Mouse (Mus musculus): ENCODE results near the gene Gm49322. TPM values are rescaled to one million over a fixed set of nuclear protein-coding genes. Genes with fewer than 3 reads are reported as not detected.

The Gm49322 gene
- polyA plus RNA-seq, 1 experiment from 2014 or later, result 1.1 TPM

GRCm38 (mm10) chr10:80619465-80620244 is 13.8 kb downstream of the Gm49322 start:
- no peak overlapping the region for H3K4me2 ChIP-seq (ENCODE audit: low read length)
- 29% methylated on average over 8 of the region's 8 CpGs for WGBS
- no peaks in the 10 kb centered on the region for H3K9me3 ChIP-seq (replicated peaks; ENCODE audit: control insufficient read depth, low read length)
- DNase-seq (ENCODE audit: low spot score) (no peak), ATAC-seq (no peak)
- no peaks in the 10 kb centered on the region for H3K27me3 ChIP-seq (replicated peaks; ENCODE audit: control insufficient read depth, insufficient read depth, low read length)
- peaks cover 14% of the 10 kb centered on the region for H3K4me1 ChIP-seq (ENCODE audit: control insufficient read depth, insufficient read depth, low read length)
- no peak overlapping the region for H3K9ac ChIP-seq (ENCODE audit: low read length)
- no peak overlapping the region for H3K27ac ChIP-seq (ENCODE audit: low read depth, low read length)
- no peak overlapping the region for H3K4me3 ChIP-seq (ENCODE audit: low read depth, low read length)
- peaks cover 17% of the 10 kb centered on the region for H3K36me3 ChIP-seq (ENCODE audit: control insufficient read depth, insufficient read depth, low read length)

DNA sequence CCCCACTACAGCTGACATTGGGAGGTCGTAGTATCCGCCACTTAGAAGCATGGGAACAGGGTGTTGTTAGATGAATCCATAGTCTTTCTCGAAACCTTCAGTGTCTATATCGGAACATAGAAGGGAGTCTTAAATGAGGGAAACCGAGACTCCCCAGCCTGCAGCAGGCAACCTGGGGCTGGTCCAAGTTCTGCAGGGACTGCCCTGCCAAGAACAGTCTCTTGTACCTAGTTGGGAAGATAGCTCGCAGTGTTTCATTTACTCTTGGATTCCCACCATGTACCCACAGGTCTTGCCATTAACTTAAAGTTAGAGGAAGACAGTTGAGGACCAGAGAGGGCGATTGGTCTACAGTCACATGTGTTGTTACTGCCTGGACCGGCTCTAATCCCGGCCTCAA is 14.5 kb downstream of the Gm49322 start:
- H3K4me1 ChIP-seq (ENCODE audit: control insufficient read depth, insufficient read depth, low read length), result peaks cover 14% of the 10 kb centered on the region
- H3K9me3 ChIP-seq (replicated peaks; ENCODE audit: control insufficient read depth, low read length), result no peaks in the 10 kb centered on the region
- no peak for ATAC-seq
- H3K4me2 ChIP-seq (ENCODE audit: low read length), result no peak overlapping the region
- no peak overlapping the region for H3K27ac ChIP-seq (ENCODE audit: low read depth, low read length)
- no peak for DNase-seq (ENCODE audit: low spot score)
- WGBS, result 86% methylated on average over 9 of the region's 9 CpGs
- peaks cover 9% of the 10 kb centered on the region for H3K36me3 ChIP-seq (ENCODE audit: control insufficient read depth, insufficient read depth, low read length)
- no peak overlapping the region for H3K4me3 ChIP-seq (ENCODE audit: low read depth, low read length)
- no peaks in the 10 kb centered on the region for H3K27me3 ChIP-seq (replicated peaks; ENCODE audit: control insufficient read depth, insufficient read depth, low read length)
- no peak overlapping the region for H3K9ac ChIP-seq (ENCODE audit: low read length)

DNA sequence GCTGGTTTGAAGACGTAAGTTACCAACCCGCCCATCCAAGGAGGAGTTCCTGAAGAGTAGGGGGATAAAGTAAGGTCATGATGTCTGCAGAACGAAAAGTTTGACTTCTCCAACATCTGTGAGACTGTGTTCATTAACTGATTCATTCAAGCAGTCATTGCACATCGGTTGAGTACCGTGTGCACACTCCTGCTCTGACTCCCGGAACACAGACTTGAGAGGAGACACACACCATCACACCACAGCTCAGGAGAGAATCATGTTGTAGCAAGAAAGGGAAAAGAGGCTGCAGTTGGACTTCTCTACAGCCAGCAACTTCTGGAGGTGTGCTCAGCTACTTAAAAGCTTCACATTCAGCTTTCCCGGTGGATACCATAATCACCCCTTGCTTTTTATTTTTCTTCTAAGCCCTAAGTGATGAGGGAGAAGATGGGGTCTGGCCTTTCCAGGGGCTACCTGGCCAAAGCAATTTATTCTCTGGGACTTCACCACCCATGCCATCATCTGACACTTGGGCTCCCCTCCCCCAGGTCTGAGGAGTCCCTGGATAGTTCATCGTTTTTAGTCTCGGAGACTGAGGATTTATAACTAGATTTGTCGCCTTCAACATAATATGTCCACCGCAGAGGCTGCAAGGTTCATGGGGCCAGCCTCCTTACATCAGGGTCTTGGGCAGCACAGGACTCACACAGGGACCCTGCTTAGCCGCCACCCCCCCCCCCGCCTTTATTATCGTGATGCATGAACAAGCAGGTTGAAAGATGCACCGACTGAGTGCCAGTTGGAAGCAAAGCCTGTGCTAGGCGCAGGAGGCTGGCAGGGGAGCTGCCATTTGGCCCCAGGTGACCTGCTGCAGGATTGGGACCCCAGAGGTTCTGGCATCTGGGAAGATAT is 15.2 kb downstream of the Gm49322 start:
- Histone ChIP-seq H3K27ac (ENCODE audit: low read depth, low read length) (peak overlapping the region; percentile 96), H3K9me3 (replicated peaks; ENCODE audit: control insufficient read depth, low read length) (no peaks in the 10 kb centered on the region), H3K4me3 (ENCODE audit: low read depth, low read length) (peak overlapping the region; percentile 90), H3K27me3 (replicated peaks; ENCODE audit: control insufficient read depth, insufficient read depth, low read length) (no peaks in the 10 kb centered on the region), H3K36me3 (ENCODE audit: control insufficient read depth, insufficient read depth, low read length) (peaks cover 7% of the 10 kb centered on the region; the same call in 1 of the 2 replicates), H3K9ac (ENCODE audit: low read length) (peak overlapping the region; percentile 60), H3K4me1 (ENCODE audit: control insufficient read depth, insufficient read depth, low read length) (peaks cover 14% of the 10 kb centered on the region), H3K4me2 (ENCODE audit: low read length) (peak overlapping the region; percentile 99)
- DNase-seq (ENCODE audit: low spot score) (peak; percentile 11), ATAC-seq (no peak)
- WGBS, result 57% methylated on average over 16 of the region's 16 CpGs

- Histone ChIP-seq H3K9me3 (replicated peaks; ENCODE audit: control insufficient read depth, low read length) (no peaks in the 10 kb centered on the region), H3K27ac (ENCODE audit: low read depth, low read length) (peak overlapping the region; percentile 96), H3K4me2 (ENCODE audit: low read length) (peak overlapping the region; percentile 99), H3K4me3 (ENCODE audit: low read depth, low read length) (peak overlapping the region; percentile 90), H3K9ac (ENCODE audit: low read length) (peak overlapping the region; percentile 60), H3K4me1 (ENCODE audit: control insufficient read depth, insufficient read depth, low read length) (peaks cover 14% of the 10 kb centered on the region), H3K27me3 (replicated peaks; ENCODE audit: control insufficient read depth, insufficient read depth, low read length) (no peaks in the 10 kb centered on the region), H3K36me3 (ENCODE audit: control insufficient read depth, insufficient read depth, low read length) (0 out of 2 replicates have a peak, but pooled peaks cover 4% of the 10 kb centered on the region)
- ATAC-seq, result no peak
- DNase-seq (ENCODE audit: low spot score), result no peak
- WGBS, result 4% methylated on average over 9 of the region's 9 CpGs
These were observed 15.8 kb downstream of the Gm49322 start for GRCm38 (mm10) chr10:80621690-80621939.

GRCm38 (mm10) chr10:80621940-80622660 is 16.3 kb downstream of the Gm49322 start:
- Histone ChIP-seq H3K9ac (ENCODE audit: low read length) (peak overlapping the region; percentile 60), H3K36me3 (ENCODE audit: control insufficient read depth, insufficient read depth, low read length) (0 out of 2 replicates have a peak, but pooled peaks cover 4% of the 10 kb centered on the region), H3K9me3 (replicated peaks; ENCODE audit: control insufficient read depth, low read length) (no peaks in the 10 kb centered on the region), H3K4me3 (ENCODE audit: low read depth, low read length) (peak overlapping the region; percentile 90), H3K27me3 (replicated peaks; ENCODE audit: control insufficient read depth, insufficient read depth, low read length) (no peaks in the 10 kb centered on the region), H3K4me2 (ENCODE audit: low read length) (peak overlapping the region; percentile 99), H3K4me1 (ENCODE audit: control insufficient read depth, insufficient read depth, low read length) (peaks cover 14% of the 10 kb centered on the region), H3K27ac (ENCODE audit: low read depth, low read length) (peak overlapping the region; percentile 96)
- DNase-seq (ENCODE audit: low spot score) (peak; percentile 100), ATAC-seq (peak; percentile 97)
- under 1% methylated on average over 64 of the region's 64 CpGs for WGBS

DNA sequence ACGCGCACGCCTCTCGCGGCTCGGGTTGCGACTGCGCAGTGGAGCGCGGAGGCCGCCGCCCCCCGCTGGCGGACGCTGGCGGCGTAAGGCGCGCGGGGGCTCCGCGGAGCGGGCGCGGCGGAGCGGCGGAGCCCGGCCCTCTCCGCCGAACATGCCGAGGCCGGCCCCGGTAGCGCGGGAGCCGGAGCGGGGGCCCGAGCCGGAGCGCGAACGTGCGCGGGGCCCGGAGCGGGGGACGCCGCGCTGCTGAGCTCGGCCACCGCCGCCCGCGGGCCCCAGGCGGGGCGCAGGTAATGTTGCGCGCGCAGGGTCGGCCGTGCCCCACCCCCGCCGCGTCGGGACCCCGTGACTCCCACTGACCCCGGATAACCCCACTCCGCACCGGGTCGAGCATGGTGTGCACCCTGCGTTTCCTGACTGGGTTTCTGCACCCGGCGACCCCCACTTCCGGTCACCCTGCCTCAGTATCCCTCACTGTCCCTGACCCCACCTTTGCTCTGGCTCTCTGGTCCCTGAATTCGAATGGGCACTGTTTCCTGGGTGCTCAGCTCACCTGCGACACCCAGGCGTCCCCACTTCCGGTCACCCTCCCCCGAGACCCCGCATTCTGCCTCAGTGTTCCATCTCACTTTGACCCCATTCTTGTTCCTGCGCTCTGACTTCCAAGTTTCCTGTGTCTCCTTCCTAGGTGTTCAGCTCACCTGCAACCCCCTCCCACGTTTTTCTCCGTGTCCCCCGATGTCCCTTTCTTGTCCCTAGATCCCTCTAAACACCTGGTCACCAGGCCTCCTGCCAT is 17.0 kb downstream of the Gm49322 start, which contains the start of gene Csnk1g2:
TSS of gene Csnk1g2 (plus strand) at position 178 of the 796 bp plus-strand sequence.
- Histone ChIP-seq H3K27ac (ENCODE audit: low read depth, low read length) (peak within 1 kb of the TSS; percentile 96), H3K4me3 (ENCODE audit: low read depth, low read length) (peak within 1 kb of the TSS; percentile 90), H3K9me3 (replicated peaks; ENCODE audit: control insufficient read depth, low read length) (no peaks in the 10 kb centered on the region), H3K4me2 (ENCODE audit: low read length) (peak within 1 kb of the TSS; percentile 99), H3K27me3 (replicated peaks; ENCODE audit: control insufficient read depth, insufficient read depth, low read length) (no peaks in the 10 kb centered on the region), H3K4me1 (ENCODE audit: control insufficient read depth, insufficient read depth, low read length) (peaks cover 14% of the 10 kb centered on the region), H3K9ac (ENCODE audit: low read length) (peak within 1 kb of the TSS; percentile 93), H3K36me3 (ENCODE audit: control insufficient read depth, insufficient read depth, low read length) (0 out of 2 replicates have a peak, but pooled peaks cover 4% of the 10 kb centered on the region)
- ATAC-seq (no peak), DNase-seq (ENCODE audit: low spot score) (no peak)
- under 1% methylated on average over 62 of the region's 85 CpGs for WGBS

DNA sequence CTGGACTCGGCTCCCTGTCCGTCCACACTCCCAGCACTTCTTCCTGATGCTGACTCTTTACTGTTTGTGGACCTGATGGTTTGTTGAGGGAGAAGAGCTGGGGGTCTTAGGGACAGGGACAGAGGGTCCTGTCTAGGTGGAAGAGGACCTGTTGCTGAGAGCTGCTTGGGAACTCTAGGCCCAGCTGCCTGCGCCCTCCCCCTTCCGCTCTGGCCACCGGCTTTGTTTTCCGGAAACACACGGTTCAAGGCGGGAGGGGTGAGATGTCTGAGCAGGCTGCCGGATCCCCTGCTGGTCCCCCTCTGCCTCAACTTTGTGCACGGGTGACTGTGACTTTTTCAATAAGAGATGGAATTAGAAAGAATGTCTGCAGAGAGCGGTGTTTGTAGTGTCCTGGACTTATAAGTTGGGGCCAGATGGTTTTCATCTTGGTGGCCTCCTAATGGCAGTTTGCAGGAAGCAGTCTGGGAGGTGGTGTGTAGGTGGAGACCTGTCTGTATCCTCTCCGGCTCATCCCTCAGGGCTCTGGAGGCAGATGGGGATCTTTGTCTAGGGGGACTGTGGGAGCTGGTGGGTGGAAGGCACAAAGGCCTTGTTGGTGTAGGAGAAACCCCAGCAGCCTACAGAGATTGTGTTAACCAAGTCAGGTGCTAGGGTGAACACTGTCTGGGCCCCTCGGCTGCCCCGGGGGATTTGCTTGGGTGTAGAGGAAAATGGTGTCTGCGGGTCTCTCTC is 17.8 kb downstream of the Gm49322 start:
- H3K4me1 ChIP-seq (ENCODE audit: control insufficient read depth, insufficient read depth, low read length), result peaks cover 14% of the 10 kb centered on the region
- no peak for ATAC-seq
- DNase-seq (ENCODE audit: low spot score), result peak; percentile 13
- H3K36me3 ChIP-seq (ENCODE audit: control insufficient read depth, insufficient read depth, low read length), result 0 out of 2 replicates have a peak, but pooled peaks cover 4% of the 10 kb centered on the region
- H3K27me3 ChIP-seq (replicated peaks; ENCODE audit: control insufficient read depth, insufficient read depth, low read length), result no peaks in the 10 kb centered on the region
- H3K4me3 ChIP-seq (ENCODE audit: low read depth, low read length), result peak overlapping the region; percentile 90
- H3K9me3 ChIP-seq (replicated peaks; ENCODE audit: control insufficient read depth, low read length), result no peaks in the 10 kb centered on the region
- peak overlapping the region; percentile 99 for H3K4me2 ChIP-seq (ENCODE audit: low read length)
- peak overlapping the region; percentile 93 for H3K9ac ChIP-seq (ENCODE audit: low read length)
- peak overlapping the region; percentile 68 for H3K27ac ChIP-seq (ENCODE audit: low read depth, low read length)
- WGBS, result 17% methylated on average over 15 of the region's 15 CpGs

Data from forebrain, embryonic 14.5 days (tissue).